Mouse (Mus musculus) liver, adult 10 weeks (tissue): ENCODE results near the gene Olfr1344. TPM values are rescaled to one million over a fixed set of nuclear protein-coding genes. Genes with fewer than 3 reads are reported as not detected.

ENCODE experiments used
- polyA plus RNA-seq: library from polyadenylated mRNA; stranded (reverse); fragments of 350-450 nt; fragmentation: Illumina TruSeq; extraction: RNeasy Lipid Tissue Mini Kit (QIAGEN cat#74804); gene quantifications from one replicate; pipeline ENCODE4 v1.2.3, GENCODE M21; 2014; ENCODE audit warnings: low read depth, low replicate concordance

Olfr1344 gene
- polyA plus RNA-seq = not detected

GRCm38 (mm10) chr7:6438388-6438787, at the start of gene Olfr1344:
Olfr1344 (plus strand) TSS chr7:6438688.

GRCm38 (mm10) chr7:6397996-6398975, 40.2 kb upstream of the Olfr1344 start, which contains the start of gene Smim17:
Smim17 (plus strand) TSS chr7:6398715.

GRCm38 (mm10) chr7:6410043-6410442, 28.4 kb upstream of the Olfr1344 start, which contains the start of gene Gm20715:
Gm20715 (plus strand) TSS chr7:6410277.

GRCm38 (mm10) chr7:6455868-6456267, 17.4 kb downstream of the Olfr1344 start, which contains the start of gene Olfr1336:
Olfr1336 (plus strand) TSS chr7:6456168.

GRCm38 (mm10) chr7:6466951-6467350, 28.5 kb downstream of the Olfr1344 start, which contains the start of gene Olfr1346:
Olfr1346 (plus strand) TSS chr7:6467101.

GRCm38 (mm10) chr7:6486841-6487240, 48.4 kb downstream of the Olfr1344 start, which contains the start of gene Olfr5:
Olfr5 (minus strand) TSS chr7:6486941.

Other genes starting within 250 kb of the Olfr1344 start
- gene Galp, start 241.6 kb upstream of the Olfr1344 start, polyA plus RNA-seq = not detected
- not detected for gene Zscan5b, start 216.4 kb upstream of the Olfr1344 start, polyA plus RNA-seq
- gene Epp13, start 186.0 kb upstream of the Olfr1344 start, polyA plus RNA-seq = not detected
- gene Zfp667, start 152.1 kb upstream of the Olfr1344 start, polyA plus RNA-seq = 2.7 TPM
- gene Zfp583, start 107.4 kb upstream of the Olfr1344 start, polyA plus RNA-seq = 0.58 TPM
- gene Gm3854, start 94.9 kb upstream of the Olfr1344 start, polyA plus RNA-seq = not detected
- 2.0 TPM for gene Zfp78, start 75.4 kb upstream of the Olfr1344 start, polyA plus RNA-seq
- 1.4 TPM for gene Zfp28, start 55.4 kb upstream of the Olfr1344 start, polyA plus RNA-seq
- gene Smim17, start 40.0 kb upstream of the Olfr1344 start, polyA plus RNA-seq = not detected
- not detected for gene Gm20715, start 28.4 kb upstream of the Olfr1344 start, polyA plus RNA-seq
- not detected for gene Olfr1336, start 17.5 kb downstream of the Olfr1344 start, polyA plus RNA-seq
- gene Olfr1346, start 28.4 kb downstream of the Olfr1344 start, polyA plus RNA-seq = not detected
- not detected for gene Olfr5, start 48.3 kb downstream of the Olfr1344 start, polyA plus RNA-seq
- not detected for gene Olfr1347, start 61.1 kb downstream of the Olfr1344 start, polyA plus RNA-seq
- gene Olfr1348, start 70.1 kb downstream of the Olfr1344 start, polyA plus RNA-seq = not detected
- gene Olfr1349, start 84.3 kb downstream of the Olfr1344 start, polyA plus RNA-seq = not detected
- gene Olfr1350, start 126.2 kb downstream of the Olfr1344 start, polyA plus RNA-seq = not detected